ENCODE assay signal across 7 mouse cellular contexts in genomic region chr5:19907381-19907982, GRCm38 (mm10).
DNase-seq lines count a peak whose midpoint lies in the region; ATAC-seq and TF ChIP-seq lines count a peak whose summit lies in the region.

No protein-coding gene starts in this region.

- H3K9me3 ChIP-seq in lung, embryonic 14.5 days (ENCODE audit: low read depth, low read length), result no peaks in the 10 kb centered on the region
- H3K9me3 ChIP-seq in forebrain, embryonic 10.5 days, result no peaks in the 10 kb centered on the region

- no peak for TF ChIP-seq CTCF in lung, embryonic 14.5 days (IDR thresholded peaks at IDR 0.05; ENCODE audit: low read depth)

- no peak overlapping the region for H3K9ac ChIP-seq in lung, embryonic 14.5 days

- peak overlapping the region; percentile 64 for H3K4me2 ChIP-seq in lung, embryonic 14.5 days

- H3K36me3 ChIP-seq in lung, embryonic 14.5 days (ENCODE audit: insufficient read depth), result no peaks in the 10 kb centered on the region
- H3K36me3 ChIP-seq in forebrain, embryonic 10.5 days (replicated peaks), result no peaks in the 10 kb centered on the region

- ATAC-seq in lung, embryonic 14.5 days (ENCODE audit: insufficient read depth), result no peak; the same call in 1 of the 2 replicates

- peak; percentile 8 for DNase-seq in lung, embryonic 14.5 days
- DNase-seq in lung, postnatal 4 days, result no peak
- DNase-seq in forebrain, embryonic 10.5 days (ENCODE audit: extremely low spot score, low spot score), result peak; percentile 36
- DNase-seq in layer of hippocampus, postnatal 25 days (ENCODE audit: extremely low spot score in 1 of 2, low spot score in 1 of 2), result peak; percentile 20
- peak; percentile 26 for DNase-seq in retina, embryonic 14.5 days (ENCODE audit: low spot score)
- no peak for DNase-seq in spleen, adult 18-20 months
- DNase-seq in thymus, postnatal 10 days (ENCODE audit: low spot score in 2 of 2), result no peak

- no peaks in the 10 kb centered on the region for H3K4me1 ChIP-seq in lung, embryonic 14.5 days (ENCODE audit: insufficient read depth)
- H3K4me1 ChIP-seq in forebrain, embryonic 10.5 days, result peaks cover 35% of the 10 kb centered on the region

- H3K27me3 ChIP-seq in lung, embryonic 14.5 days (ENCODE audit: insufficient read depth, low read length), result peaks cover 9% of the 10 kb centered on the region; the same call in 1 of the 2 replicates
- peaks cover 25% of the 10 kb centered on the region for H3K27me3 ChIP-seq in forebrain, embryonic 10.5 days (ENCODE audit: poor library complexity, severe bottlenecking)

- WGBS in lung, embryonic 14.5 days, result 3% methylated on average over 12 of the region's 12 CpGs
- WGBS in forebrain, embryonic 10.5 days, result 5% methylated on average over 12 of the region's 12 CpGs

- no peak overlapping the region for H3K27ac ChIP-seq in lung, embryonic 14.5 days (ENCODE audit: low read depth)
- peak overlapping the region; percentile 79 for H3K27ac ChIP-seq in forebrain, embryonic 10.5 days

- H3K4me3 ChIP-seq in lung, embryonic 14.5 days (ENCODE audit: low read depth, low read length), result peak overlapping the region; percentile 32
- peak overlapping the region; percentile 57 for H3K4me3 ChIP-seq in forebrain, embryonic 10.5 days

Comparison
In these comparisons a context has a peak if more than half of its experiments do, and no peak if none do; other contexts are left out.
1. DNase-seq: peak in lung, embryonic 14.5 days (single experiment), forebrain, embryonic 10.5 days (single experiment), layer of hippocampus, postnatal 25 days (2 of 2) and retina, embryonic 14.5 days (single experiment); none in lung, postnatal 4 days (0 of 2), spleen, adult 18-20 months (0 of 2) and thymus, postnatal 10 days (0 of 2).